Mouse (Mus musculus): Measurements from ENCODE around the gene Adcy9.

GRCm38 (mm10) chr16:4395687-4396341 is 24.5 kb downstream of the Adcy9 start:
- TF ChIP-seq USF1 (IDR thresholded peaks at IDR 0.05; ENCODE audit: low read depth, low read length): no peak
- no peak for TF ChIP-seq MAFK (IDR thresholded peaks at IDR 0.05; ENCODE audit: insufficient replicate concordance, low read length)
- no peak for TF ChIP-seq POLR2A (IDR thresholded peaks at IDR 0.05; ENCODE audit: low read depth, low read length)
- TF ChIP-seq BHLHE40 (IDR thresholded peaks at IDR 0.05; ENCODE audit: low read depth, low read length): no peak
